Mouse (Mus musculus) kidney, embryonic 16.5 days (tissue): Measurements from ENCODE around the gene Pla2g12a. TPM values are rescaled to one million over a fixed set of nuclear protein-coding genes. Genes with fewer than 3 reads are reported as not detected.
A peak's percentile ranks its signal among the peaks of the same experiment; 100 is the strongest.

Experiments used
- ATAC-seq: fragments of 200-750 bp; cut with Nextera tagmentation; 2 replicates; pipeline ENCODE4 v1.8.0; 2017; ENCODE audit warnings: moderate TSS enrichment; ENCODE audit not compliant: low FRiP score, low TSS enrichment
- H3K27ac ChIP-seq: fragments of 300-500 bp; sonication (generic); 2 replicates; pipeline ENCODE4 v1.5.1; 2014; ENCODE audit warnings: low read length
- H3K27me3 ChIP-seq: fragments of 300-500 bp; sonication (generic); 2 replicates; pipeline ENCODE4 v1.6.1; 2014; ENCODE audit warnings: low read length, control low read depth, mixed read lengths; ENCODE audit not compliant: insufficient read depth
- H3K36me3 ChIP-seq: fragments of 300-500 bp; sonication (generic); 2 replicates; pipeline ENCODE4 v1.6.1; 2014; ENCODE audit warnings: low read length, control low read depth, mixed read lengths; ENCODE audit not compliant: insufficient read depth
- H3K4me1 ChIP-seq: fragments of 300-500 bp; sonication (generic); 2 replicates; pipeline ENCODE4 v1.6.1; 2014; ENCODE audit warnings: low read length, control low read depth, mixed read lengths; ENCODE audit not compliant: insufficient read depth
- H3K4me2 ChIP-seq: fragments of 300-500 bp; sonication (generic); replicated peaks from 2 replicates; pipeline ENCODE4 v1.6.1; 2014; ENCODE audit warnings: low read depth, low read length
- H3K4me3 ChIP-seq: fragments of 300-500 bp; sonication (generic); 2 replicates; pipeline ENCODE4 v1.5.1; 2014; ENCODE audit warnings: mild to moderate bottlenecking, low read length
- H3K9ac ChIP-seq: fragments of 300-500 bp; sonication (generic); replicated peaks from 2 replicates; pipeline ENCODE4 v1.6.1; 2014; ENCODE audit warnings: low read length
- H3K9me3 ChIP-seq: fragments of 300-500 bp; sonication (generic); 2 replicates; pipeline ENCODE4 v1.6.1; 2016; ENCODE audit warnings: low read length, control low read depth
- WGBS: fragments of 180-500 bp; shearing (Covaris S2); extraction: QIAGEN DNeasy Blood & Tissue Kit; methylation state at CpG from one replicate; pipeline ENCODE4 v1.1.7; 2014; 5-methylcytosine and 5-hydroxymethylcytosine counted together
- polyA plus RNA-seq: library from polyadenylated mRNA; unstranded; fragments of >200 nt; fragmentation: Nextera tagmentation; extraction: Ambion mirVana; gene quantifications from 2 replicates; pipeline ENCODE4 v1.2.1, GENCODE M21; 2015

Gene Pla2g12a
- polyA plus RNA-seq, 1 experiment from 2014 or later: 47.5 TPM

DNA sequence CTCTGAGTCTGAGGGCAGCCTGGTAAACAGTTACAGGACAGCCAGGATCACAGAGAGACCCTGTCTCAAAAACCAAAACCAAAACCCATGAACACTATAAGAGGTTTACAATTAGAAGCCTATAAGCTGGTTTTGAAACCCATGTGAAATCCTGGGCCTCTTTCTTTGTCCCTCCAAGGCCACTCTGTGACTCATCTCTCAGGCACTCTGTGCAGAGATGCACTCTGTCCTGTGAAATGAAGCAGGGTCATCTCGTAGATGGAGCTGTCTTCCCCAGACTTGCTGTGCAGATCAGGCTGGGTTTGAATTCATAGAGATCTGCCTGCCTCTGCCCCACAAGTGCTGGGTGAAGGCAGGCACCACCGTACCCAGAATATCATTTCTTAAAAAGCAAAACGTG, 39.0 kb downstream of the Pla2g12a start:
- Histone ChIP-seq H3K9ac (no peak overlapping the region), H3K4me3 (no peak overlapping the region), H3K36me3 (peaks cover 17% of the 10 kb centered on the region), H3K4me1 (no peaks in the 10 kb centered on the region), H3K4me2 (no peak overlapping the region), H3K9me3 (no peaks in the 10 kb centered on the region), H3K27ac (no peak overlapping the region), H3K27me3 (no peaks in the 10 kb centered on the region)
- no peak for ATAC-seq
- WGBS: 79% methylated on average over 3 of the region's 3 CpGs

DNA sequence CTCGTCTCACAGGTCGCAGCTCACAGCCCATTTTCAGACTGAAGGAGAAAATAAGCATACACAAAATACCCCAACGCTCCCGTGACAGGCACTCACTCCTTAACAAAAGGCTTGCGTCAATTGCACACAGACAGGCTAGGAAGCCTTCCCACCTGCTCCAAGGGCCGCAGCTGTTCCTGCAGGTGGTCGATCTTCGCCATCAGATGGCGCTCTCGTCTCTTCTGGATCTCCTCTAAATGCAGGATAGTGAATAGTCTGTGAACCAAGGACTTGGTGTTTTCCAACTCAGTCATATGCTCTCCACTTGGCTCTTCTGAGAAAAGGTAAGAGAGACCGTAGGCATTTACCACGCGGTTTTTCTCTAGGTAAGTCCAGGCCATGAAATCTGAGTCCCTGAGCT, 40.0 kb downstream of the Pla2g12a start:
- H3K9me3 ChIP-seq: no peaks in the 10 kb centered on the region
- H3K36me3 ChIP-seq: peaks cover 12% of the 10 kb centered on the region; the same call in 1 of the 2 replicates
- no peak overlapping the region for H3K27ac ChIP-seq
- no peak overlapping the region for H3K4me2 ChIP-seq
- no peaks in the 10 kb centered on the region for H3K4me1 ChIP-seq
- H3K4me3 ChIP-seq: no peak overlapping the region
- H3K9ac ChIP-seq: no peak overlapping the region
- WGBS: 17% methylated on average over 13 of the region's 13 CpGs
- ATAC-seq: 0 out of 2 replicates have a peak, but pooled peaks have one; percentile 46
- H3K27me3 ChIP-seq: no peaks in the 10 kb centered on the region

DNA sequence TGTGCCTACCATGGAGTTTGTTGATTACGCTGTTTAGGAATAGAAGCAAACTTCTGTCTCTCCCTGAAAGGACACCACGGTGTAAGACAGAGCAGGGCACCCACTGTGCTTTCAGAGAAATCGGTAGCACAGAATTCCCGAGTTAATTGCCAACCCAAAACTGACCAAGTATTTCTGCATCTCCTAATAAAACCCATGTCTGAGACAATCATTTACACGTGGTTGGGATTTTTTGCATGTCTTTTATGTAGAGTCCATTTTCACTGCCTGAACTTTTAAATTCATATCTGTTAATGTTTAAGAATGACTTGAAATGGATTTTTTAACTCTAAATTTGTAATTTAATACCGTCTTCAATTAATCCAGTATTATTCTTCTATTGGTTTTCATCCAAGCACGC, 45.2 kb downstream of the Pla2g12a start:
- Histone ChIP-seq H3K27ac (no peak overlapping the region), H3K4me2 (no peak overlapping the region), H3K9ac (no peak overlapping the region), H3K4me3 (no peak overlapping the region), H3K4me1 (no peaks in the 10 kb centered on the region), H3K9me3 (no peaks in the 10 kb centered on the region), H3K36me3 (no peaks in the 10 kb centered on the region), H3K27me3 (no peaks in the 10 kb centered on the region)
- ATAC-seq: no peak
- 85% methylated on average over 7 of the region's 7 CpGs for WGBS

DNA sequence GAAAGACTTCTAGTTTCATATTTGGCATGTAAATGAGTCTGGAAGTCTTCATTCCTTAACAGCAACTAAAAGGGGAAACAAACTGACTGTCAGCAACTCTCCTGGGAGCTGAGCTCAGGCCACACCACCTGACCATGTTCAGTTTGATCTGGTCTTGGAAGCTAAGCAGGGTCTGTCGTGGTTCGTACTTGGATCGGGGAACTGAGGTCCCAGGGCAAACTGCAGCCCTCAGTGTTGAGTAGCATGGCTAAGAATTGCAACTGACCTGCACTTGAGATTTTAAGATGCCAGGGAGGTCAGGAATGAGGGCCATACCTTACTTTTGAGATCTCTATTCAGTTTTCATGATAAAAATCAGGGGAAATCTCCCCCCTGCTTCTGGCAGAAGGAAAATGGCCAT, 47.5 kb downstream of the Pla2g12a start:
- Histone ChIP-seq H3K27ac (no peak overlapping the region), H3K4me1 (no peaks in the 10 kb centered on the region), H3K27me3 (no peaks in the 10 kb centered on the region), H3K4me3 (no peak overlapping the region), H3K9me3 (no peaks in the 10 kb centered on the region), H3K4me2 (no peak overlapping the region), H3K36me3 (no peaks in the 10 kb centered on the region), H3K9ac (no peak overlapping the region)
- no peak for ATAC-seq
- WGBS: 82% methylated on average over 3 of the region's 3 CpGs

DNA sequence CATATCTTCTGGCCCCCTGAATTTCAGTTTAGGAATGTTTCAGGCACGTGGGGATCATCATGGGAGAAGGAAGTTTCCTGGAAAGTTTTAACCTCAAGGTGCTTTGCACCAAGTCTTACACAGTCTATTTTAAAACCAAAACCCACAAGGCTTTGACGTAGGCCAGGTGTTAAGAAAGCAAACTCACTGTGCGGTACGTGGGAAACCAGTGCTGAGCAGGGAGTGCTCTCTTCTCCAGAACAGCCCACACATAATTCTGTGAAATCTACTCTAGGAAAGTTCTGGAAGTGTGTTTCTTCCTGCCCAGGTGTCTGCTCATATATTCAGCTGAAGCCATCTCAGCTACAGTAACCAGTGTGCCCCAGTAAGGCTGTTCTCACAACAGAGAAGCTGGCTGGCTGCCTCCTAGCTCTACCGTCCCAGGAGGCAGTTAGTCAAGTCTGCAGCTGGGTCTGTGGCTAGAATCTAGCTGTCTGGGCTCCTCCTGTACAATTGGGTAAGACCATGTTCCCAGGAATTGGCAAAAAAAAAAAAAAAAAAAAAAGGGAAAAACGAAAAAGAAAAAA, 51.9 kb downstream of the Pla2g12a start:
- H3K36me3 ChIP-seq: no peaks in the 10 kb centered on the region
- H3K9ac ChIP-seq: no peak overlapping the region
- ATAC-seq: no peak
- no peaks in the 10 kb centered on the region for H3K4me1 ChIP-seq
- H3K27me3 ChIP-seq: no peaks in the 10 kb centered on the region
- no peak overlapping the region for H3K4me3 ChIP-seq
- 62% methylated on average over 6 of the region's 6 CpGs for WGBS
- H3K27ac ChIP-seq: no peak overlapping the region
- no peaks in the 10 kb centered on the region for H3K9me3 ChIP-seq
- no peak overlapping the region for H3K4me2 ChIP-seq

DNA sequence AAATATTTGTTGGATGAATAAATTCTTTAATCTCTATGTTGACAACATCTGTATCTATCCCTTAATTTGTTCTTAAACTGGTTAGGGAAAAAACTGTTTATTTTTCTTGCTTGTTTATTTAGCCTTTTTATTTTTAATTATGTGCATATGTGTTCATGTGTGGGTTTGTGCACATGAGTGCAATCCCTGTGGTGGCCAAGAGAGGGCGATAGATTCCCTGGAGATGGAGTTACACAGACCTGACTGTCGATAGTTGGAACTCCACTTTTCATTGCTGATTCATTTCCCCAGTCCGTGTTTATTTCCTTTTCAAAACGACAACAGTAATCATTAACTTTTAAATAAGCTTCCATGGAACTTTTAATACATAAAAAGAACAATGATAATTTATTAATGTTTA, 54.0 kb downstream of the Pla2g12a start:
- Histone ChIP-seq H3K9ac (no peak overlapping the region), H3K4me3 (no peak overlapping the region), H3K36me3 (no peaks in the 10 kb centered on the region), H3K4me2 (no peak overlapping the region), H3K27ac (no peak overlapping the region), H3K27me3 (no peaks in the 10 kb centered on the region), H3K9me3 (no peaks in the 10 kb centered on the region), H3K4me1 (no peaks in the 10 kb centered on the region)
- ATAC-seq: no peak
- WGBS: 57% methylated on average over 4 of the region's 4 CpGs

DNA sequence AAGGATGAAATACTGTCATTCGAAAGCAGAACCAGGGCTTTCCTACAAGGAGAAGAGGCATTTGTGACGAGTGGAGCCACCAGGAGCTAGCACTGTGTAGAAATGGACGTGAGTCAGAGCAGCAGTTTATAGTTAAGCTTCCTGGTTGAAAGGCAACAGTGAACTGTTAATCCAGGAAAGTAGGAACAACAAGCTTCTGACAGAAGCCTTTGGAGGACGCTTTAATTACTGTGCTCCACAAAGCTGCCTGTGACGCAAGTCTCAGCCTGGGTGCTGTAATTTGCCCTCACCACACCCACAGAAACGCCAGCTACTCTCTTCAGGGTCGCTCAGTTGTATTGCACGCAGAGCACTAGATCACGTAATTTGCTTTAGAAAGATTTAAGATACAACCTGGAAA, 58.2 kb downstream of the Pla2g12a start:
- no peak overlapping the region for H3K4me3 ChIP-seq
- 43% methylated on average over 9 of the region's 9 CpGs for WGBS
- H3K4me2 ChIP-seq: no peak overlapping the region
- H3K36me3 ChIP-seq: no peaks in the 10 kb centered on the region
- H3K9ac ChIP-seq: no peak overlapping the region
- ATAC-seq: no peak
- H3K9me3 ChIP-seq: no peaks in the 10 kb centered on the region
- H3K4me1 ChIP-seq: no peaks in the 10 kb centered on the region
- no peak overlapping the region for H3K27ac ChIP-seq
- no peaks in the 10 kb centered on the region for H3K27me3 ChIP-seq

DNA sequence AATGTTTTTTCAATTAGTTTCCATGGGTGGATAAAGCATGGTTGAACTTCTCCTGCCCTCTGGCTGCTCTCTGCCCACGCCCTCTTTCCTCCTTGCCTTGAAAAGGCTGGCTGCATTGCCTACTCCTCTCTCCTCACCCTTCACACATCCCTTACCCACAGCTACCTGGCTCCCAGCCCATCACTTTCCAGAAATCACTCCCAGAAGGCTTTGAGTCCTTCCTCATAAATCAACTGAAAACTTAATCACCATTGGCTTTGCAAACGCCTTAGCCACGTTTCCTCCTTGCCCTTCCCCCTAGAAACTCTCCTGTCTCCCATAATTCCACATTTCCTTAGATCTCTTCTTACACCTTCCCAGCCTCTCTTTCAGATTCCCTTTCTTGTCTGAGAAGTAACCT, 59.4 kb downstream of the Pla2g12a start:
- no peak overlapping the region for H3K27ac ChIP-seq
- no peak overlapping the region for H3K4me2 ChIP-seq
- no peaks in the 10 kb centered on the region for H3K36me3 ChIP-seq
- no peaks in the 10 kb centered on the region for H3K4me1 ChIP-seq
- ATAC-seq: no peak
- H3K9ac ChIP-seq: no peak overlapping the region
- whole genome bisulfite sequencing: 22% methylated on average over 3 of the region's 3 CpGs
- H3K27me3 ChIP-seq: no peaks in the 10 kb centered on the region
- H3K4me3 ChIP-seq: no peak overlapping the region
- no peaks in the 10 kb centered on the region for H3K9me3 ChIP-seq

DNA sequence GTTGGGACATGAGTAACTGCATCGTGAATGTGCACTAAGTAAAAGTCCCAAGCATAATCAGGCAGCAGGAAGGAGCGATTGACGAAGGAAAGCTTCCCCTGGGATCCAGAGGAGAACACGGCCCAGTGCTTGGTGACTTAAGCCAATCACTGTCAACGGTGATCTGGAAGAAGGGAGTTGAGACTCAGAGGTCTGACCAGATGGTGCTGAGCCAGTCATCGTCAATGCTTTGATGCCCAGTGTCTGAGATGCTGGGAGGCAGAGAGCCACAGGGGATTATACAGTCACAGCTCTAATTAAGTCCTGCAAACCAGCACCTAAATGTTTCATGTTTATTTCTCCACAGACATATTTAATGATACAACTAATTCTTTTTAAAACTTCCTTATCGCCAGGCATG, 60.7 kb downstream of the Pla2g12a start:
- 61% methylated on average over 7 of the region's 7 CpGs for WGBS
- ATAC-seq: no peak
- Histone ChIP-seq H3K4me1 (no peaks in the 10 kb centered on the region), H3K9ac (no peak overlapping the region), H3K4me2 (no peak overlapping the region), H3K27ac (no peak overlapping the region), H3K36me3 (no peaks in the 10 kb centered on the region), H3K4me3 (no peak overlapping the region), H3K27me3 (no peaks in the 10 kb centered on the region), H3K9me3 (no peaks in the 10 kb centered on the region)

DNA sequence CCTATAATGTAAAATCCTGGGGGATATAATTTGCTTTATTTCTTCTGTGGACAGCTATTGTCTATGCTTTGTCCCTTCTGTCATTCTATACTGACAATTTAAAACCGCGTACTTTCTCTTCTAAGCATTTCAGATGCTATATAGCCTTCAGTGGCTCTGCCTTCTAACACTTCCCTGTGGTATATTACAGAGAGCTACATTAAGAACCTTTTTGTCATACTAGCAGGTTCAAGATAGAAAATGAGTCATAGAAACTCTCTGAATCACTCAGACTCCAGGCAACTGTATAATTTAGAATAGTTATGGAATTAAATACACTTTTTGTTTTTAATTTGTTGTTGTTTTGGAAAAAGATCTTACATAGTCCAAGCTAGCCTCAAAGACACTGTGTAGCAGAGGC, 62.4 kb downstream of the Pla2g12a start:
- Histone ChIP-seq H3K4me2 (no peak overlapping the region), H3K27me3 (no peaks in the 10 kb centered on the region), H3K4me3 (no peak overlapping the region), H3K27ac (no peak overlapping the region), H3K36me3 (no peaks in the 10 kb centered on the region), H3K9ac (no peak overlapping the region), H3K9me3 (no peaks in the 10 kb centered on the region), H3K4me1 (no peaks in the 10 kb centered on the region)
- 90% methylated on average over 2 of the region's 2 CpGs for WGBS
- no peak for ATAC-seq
